Mouse (Mus musculus): ENCODE data around the gene Spcs2. TPM values are rescaled to one million over a fixed set of nuclear protein-coding genes. Genes with fewer than 3 reads are reported as not detected.
"Not testable (repeated sequence)": the region's sequence is repeated elsewhere in the genome, so short reads cannot be mapped to it uniquely, and the experiment has no call there.

Spcs2 gene
- polyA plus RNA-seq, 1 experiment from 2014 or later: 193 TPM

- Histone ChIP-seq H3K9me3 (replicated peaks) (no peaks in the 10 kb centered on the region), H3K27ac (replicated peaks) (peak overlapping the region; percentile 87), H3K4me1 (replicated peaks) (peaks cover 61% of the 10 kb centered on the region), H3K27me3 (no peaks in the 10 kb centered on the region), H3K4me3 (replicated peaks) (peak overlapping the region; percentile 22), H3K9ac (peak overlapping the region; percentile 57), H3K4me2 (peak overlapping the region; percentile 62), H3K36me3 (replicated peaks) (peaks cover 25% of the 10 kb centered on the region)
- peak; percentile 66 for ATAC-seq (ENCODE audit: insufficient read depth)
- WGBS (ENCODE audit: insufficient replicate concordance): 28% methylated on average over 5 of the region's 5 CpGs
These were observed 40.8 kb downstream of the Spcs2 start for GRCm38 (mm10) chr7:99822426-99822825.

GRCm38 (mm10) chr7:99821953-99822352, 41.3 kb downstream of the Spcs2 start:
- H3K27me3 ChIP-seq: no peaks in the 10 kb centered on the region
- ATAC-seq (ENCODE audit: insufficient read depth): peak; percentile 63
- WGBS (ENCODE audit: insufficient replicate concordance): 51% methylated on average over 2 of the region's 2 CpGs
- H3K27ac ChIP-seq (replicated peaks): peak overlapping the region; percentile 87
- peak overlapping the region; percentile 22 for H3K4me3 ChIP-seq (replicated peaks)
- H3K9ac ChIP-seq: peak overlapping the region; percentile 57; the same call in 1 of the 2 replicates
- peaks cover 29% of the 10 kb centered on the region for H3K36me3 ChIP-seq (replicated peaks)
- H3K4me1 ChIP-seq (replicated peaks): peaks cover 61% of the 10 kb centered on the region
- H3K4me2 ChIP-seq: peak overlapping the region; percentile 62
- no peaks in the 10 kb centered on the region for H3K9me3 ChIP-seq (replicated peaks)

DNA sequence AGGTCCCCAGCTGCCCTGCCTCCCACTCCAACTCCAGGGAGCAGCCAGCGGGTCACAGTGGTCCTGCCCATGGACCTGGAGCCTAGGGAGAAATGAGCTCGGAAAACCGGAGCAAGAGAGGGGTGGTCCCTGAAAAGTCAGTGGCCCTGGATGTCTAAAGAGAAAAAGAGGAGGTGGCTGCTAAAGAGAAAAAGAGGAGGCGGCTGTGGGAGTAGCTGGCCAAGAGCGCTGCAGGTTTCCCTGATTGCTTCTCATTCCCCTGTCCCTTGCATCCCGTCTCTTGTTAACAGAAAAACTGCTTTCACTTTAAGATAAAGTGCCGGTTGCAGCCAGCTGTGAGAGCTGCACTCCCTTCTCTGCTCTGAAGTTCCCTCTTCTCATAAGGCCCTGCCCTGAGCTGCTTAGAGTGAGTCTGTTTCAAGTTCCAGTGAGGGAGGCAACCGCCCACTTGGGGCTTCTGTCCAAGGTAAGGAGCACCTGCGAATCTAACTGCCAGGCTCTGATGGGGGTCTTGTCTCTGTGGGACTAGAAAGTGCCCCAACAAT, 45.0 kb downstream of the Spcs2 start:
- Histone ChIP-seq H3K27ac (replicated peaks) (peak overlapping the region; percentile 53; the same call in 1 of the 2 replicates), H3K4me1 (replicated peaks) (peaks cover 26% of the 10 kb centered on the region), H3K4me2 (peak overlapping the region; percentile 42), H3K36me3 (replicated peaks) (peaks cover 51% of the 10 kb centered on the region)
- H3K27me3 ChIP-seq; H3K9me3 ChIP-seq (replicated peaks); H3K4me3 ChIP-seq (replicated peaks); H3K9ac ChIP-seq; ATAC-seq (ENCODE audit: insufficient read depth): not testable (repeated sequence)
- 22% methylated on average over 9 of the region's 9 CpGs for WGBS (ENCODE audit: insufficient replicate concordance)

DNA sequence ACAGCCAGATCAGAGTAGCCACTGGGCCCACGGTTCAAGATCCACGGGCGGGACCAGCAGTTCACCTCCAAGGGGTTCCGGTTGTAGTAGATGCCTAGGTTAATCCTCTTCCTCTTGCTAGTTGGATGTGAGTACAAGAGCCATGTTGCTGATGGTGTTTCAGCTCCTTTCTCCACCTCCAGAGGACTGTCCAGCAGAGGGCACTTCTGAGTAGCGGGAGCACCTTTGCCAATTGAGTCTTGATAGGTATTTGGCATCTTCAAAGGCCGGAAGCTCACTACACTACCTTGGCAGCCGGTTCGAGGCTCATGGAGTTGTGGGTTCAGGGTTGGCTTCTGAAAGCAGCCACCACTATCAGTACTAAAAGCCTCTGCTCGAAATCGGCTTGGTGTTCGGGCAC, 49.9 kb downstream of the Spcs2 start:
- H3K27ac ChIP-seq (replicated peaks): no peak overlapping the region
- no peak overlapping the region for H3K4me2 ChIP-seq
- H3K4me1 ChIP-seq (replicated peaks): peaks cover 14% of the 10 kb centered on the region
- no peaks in the 10 kb centered on the region for H3K27me3 ChIP-seq
- H3K36me3 ChIP-seq (replicated peaks): peaks cover 60% of the 10 kb centered on the region
- H3K4me3 ChIP-seq (replicated peaks): no peak overlapping the region
- H3K9me3 ChIP-seq (replicated peaks): no peaks in the 10 kb centered on the region
- 83% methylated on average over 11 of the region's 11 CpGs for WGBS (ENCODE audit: insufficient replicate concordance)
- no peak for ATAC-seq (ENCODE audit: insufficient read depth)
- H3K9ac ChIP-seq: no peak overlapping the region

DNA sequence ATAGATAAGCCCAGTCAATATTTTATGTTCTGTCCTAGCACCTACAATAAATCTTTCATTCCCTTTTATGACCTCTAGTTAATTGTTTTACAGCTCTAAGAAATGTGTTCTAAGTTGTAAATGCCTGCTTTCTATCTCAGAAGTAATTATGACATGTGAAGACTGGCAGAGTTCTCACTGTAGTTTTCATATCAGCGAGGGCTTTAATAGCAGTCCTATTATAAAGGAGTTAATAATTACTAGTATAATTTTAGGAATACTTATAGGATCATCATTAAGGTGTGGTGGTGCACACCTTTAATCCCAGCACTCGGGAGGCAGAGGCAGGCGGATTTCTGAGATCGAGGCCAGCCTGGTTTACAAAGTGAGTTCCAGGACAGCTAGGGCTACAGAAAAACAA, 51.6 kb downstream of the Spcs2 start:
- Histone ChIP-seq H3K27me3 (no peaks in the 10 kb centered on the region), H3K4me3 (replicated peaks) (no peak overlapping the region), H3K9me3 (replicated peaks) (no peaks in the 10 kb centered on the region), H3K4me1 (replicated peaks) (peaks cover 9% of the 10 kb centered on the region), H3K36me3 (replicated peaks) (peaks cover 53% of the 10 kb centered on the region), H3K9ac (no peak overlapping the region), H3K27ac (replicated peaks) (no peak overlapping the region), H3K4me2 (no peak overlapping the region)
- no peak for ATAC-seq (ENCODE audit: insufficient read depth)
- WGBS (ENCODE audit: insufficient replicate concordance): 90% methylated on average over 4 of the region's 4 CpGs

DNA sequence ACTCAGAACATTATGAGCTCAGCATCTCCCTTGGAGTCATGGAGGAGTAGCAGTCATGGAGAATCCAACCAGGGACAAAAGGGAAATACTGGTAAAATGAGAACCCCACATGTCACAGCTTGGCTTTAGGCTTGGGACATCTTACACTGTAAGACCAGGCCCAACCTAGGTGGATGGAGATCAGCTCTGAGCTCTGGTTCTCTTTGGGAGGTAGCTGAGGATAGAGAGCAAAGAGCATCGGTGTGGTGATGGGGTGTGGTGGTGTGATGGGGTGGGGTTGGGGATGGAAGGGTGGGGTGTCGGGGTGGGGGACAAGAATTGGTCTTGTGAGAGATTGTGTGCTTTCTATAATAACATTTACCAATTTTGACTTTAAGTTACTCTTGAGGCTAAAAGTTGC, 52.4 kb downstream of the Spcs2 start:
- Histone ChIP-seq H3K4me3 (replicated peaks) (no peak overlapping the region), H3K27ac (replicated peaks) (no peak overlapping the region), H3K4me1 (replicated peaks) (peaks cover 9% of the 10 kb centered on the region), H3K4me2 (no peak overlapping the region), H3K27me3 (no peaks in the 10 kb centered on the region), H3K36me3 (replicated peaks) (peaks cover 50% of the 10 kb centered on the region), H3K9ac (no peak overlapping the region), H3K9me3 (replicated peaks) (no peaks in the 10 kb centered on the region)
- no peak for ATAC-seq (ENCODE audit: insufficient read depth)
- WGBS (ENCODE audit: insufficient replicate concordance): 51% methylated on average over 2 of the region's 2 CpGs

DNA sequence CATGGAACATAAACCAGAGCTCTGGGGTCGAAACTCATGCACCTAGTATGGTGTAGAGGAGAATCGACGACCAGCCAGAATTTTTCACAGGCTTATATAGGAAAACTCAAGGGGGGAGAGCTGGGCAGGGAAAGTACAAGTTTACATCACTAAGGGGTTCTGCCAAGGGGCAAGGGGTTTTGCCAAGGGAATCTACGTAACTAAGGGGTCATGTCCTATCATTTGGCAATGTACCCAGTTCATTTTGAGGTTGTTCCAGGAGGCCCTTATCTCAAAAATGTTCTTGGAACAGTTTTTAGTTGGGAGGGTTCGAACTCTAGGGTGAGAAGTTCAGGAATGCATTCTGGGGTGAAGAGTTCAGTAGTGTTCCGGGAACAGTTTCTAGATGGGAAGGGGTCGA, 56.2 kb downstream of the Spcs2 start:
- not testable (repeated sequence) for H3K9me3 ChIP-seq (replicated peaks); H3K27me3 ChIP-seq; H3K9ac ChIP-seq; H3K27ac ChIP-seq (replicated peaks); H3K4me2 ChIP-seq; H3K4me3 ChIP-seq (replicated peaks); ATAC-seq (ENCODE audit: insufficient read depth)
- H3K36me3 ChIP-seq (replicated peaks): peaks cover 19% of the 10 kb centered on the region
- WGBS (ENCODE audit: insufficient replicate concordance): 69% methylated on average over 7 of the region's 7 CpGs
- peaks cover 34% of the 10 kb centered on the region for H3K4me1 ChIP-seq (replicated peaks)

GRCm38 (mm10) chr7:99805340-99805739, 57.9 kb downstream of the Spcs2 start:
- Histone ChIP-seq H3K27me3 (0 out of 2 replicates have a peak, but pooled peaks cover 3% of the 10 kb centered on the region), H3K4me2 (no peak overlapping the region), H3K9me3 (replicated peaks) (no peaks in the 10 kb centered on the region), H3K36me3 (replicated peaks) (peaks cover 5% of the 10 kb centered on the region; the same call in 1 of the 2 replicates), H3K4me1 (replicated peaks) (peaks cover 26% of the 10 kb centered on the region), H3K27ac (replicated peaks) (no peak overlapping the region), H3K9ac (no peak overlapping the region), H3K4me3 (replicated peaks) (no peak overlapping the region)
- ATAC-seq (ENCODE audit: insufficient read depth): no peak
- 45% methylated on average over 1 of the region's 1 CpGs for WGBS (ENCODE audit: insufficient replicate concordance)

DNA sequence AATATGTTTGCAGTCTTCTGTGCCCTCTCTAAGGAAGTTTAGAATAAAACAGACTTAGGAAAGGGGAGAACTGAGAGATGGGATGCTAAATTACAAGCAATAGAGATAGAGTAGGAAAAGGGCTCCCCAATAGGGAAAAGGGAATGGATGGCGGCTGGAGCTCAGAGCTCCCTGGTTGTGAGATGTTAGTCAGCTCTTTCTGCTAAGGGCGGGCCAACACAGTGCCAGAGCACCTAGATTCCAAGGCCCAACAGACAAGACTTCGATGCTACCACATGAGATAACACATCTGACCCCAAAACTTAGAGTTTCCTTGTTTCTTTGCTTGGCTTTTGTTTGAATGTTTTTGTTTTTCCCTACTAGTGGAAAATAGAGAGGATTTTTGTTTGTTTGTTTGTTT, 59.2 kb downstream of the Spcs2 start:
- H3K36me3 ChIP-seq (replicated peaks); H3K27me3 ChIP-seq; H3K9me3 ChIP-seq (replicated peaks): not testable (repeated sequence)
- H3K4me1 ChIP-seq (replicated peaks): peaks cover 36% of the 10 kb centered on the region
- H3K4me2 ChIP-seq: peak overlapping the region; percentile 63
- peak overlapping the region; percentile 91 for H3K27ac ChIP-seq (replicated peaks)
- peak overlapping the region; percentile 26; the same call in 1 of the 2 replicates for H3K9ac ChIP-seq
- peak; percentile 86 for ATAC-seq (ENCODE audit: insufficient read depth)
- peak overlapping the region; percentile 25 for H3K4me3 ChIP-seq (replicated peaks)
- WGBS (ENCODE audit: insufficient replicate concordance): 46% methylated on average over 3 of the region's 3 CpGs

GRCm38 (mm10) chr7:99803535-99803934, 59.7 kb downstream of the Spcs2 start:
- H3K4me1 ChIP-seq (replicated peaks): peaks cover 41% of the 10 kb centered on the region
- H3K36me3 ChIP-seq (replicated peaks): no peaks in the 10 kb centered on the region
- 30% methylated on average over 8 of the region's 8 CpGs for WGBS (ENCODE audit: insufficient replicate concordance)
- ATAC-seq (ENCODE audit: insufficient read depth): peak; percentile 91
- H3K9ac ChIP-seq: peak overlapping the region; percentile 26; the same call in 1 of the 2 replicates
- H3K4me3 ChIP-seq (replicated peaks): peak overlapping the region; percentile 28; the same call in 1 of the 2 replicates
- no peaks in the 10 kb centered on the region for H3K9me3 ChIP-seq (replicated peaks)
- H3K4me2 ChIP-seq: peak overlapping the region; percentile 63
- peak overlapping the region; percentile 91 for H3K27ac ChIP-seq (replicated peaks)
- H3K27me3 ChIP-seq: 0 out of 2 replicates have a peak, but pooled peaks cover 8% of the 10 kb centered on the region

DNA sequence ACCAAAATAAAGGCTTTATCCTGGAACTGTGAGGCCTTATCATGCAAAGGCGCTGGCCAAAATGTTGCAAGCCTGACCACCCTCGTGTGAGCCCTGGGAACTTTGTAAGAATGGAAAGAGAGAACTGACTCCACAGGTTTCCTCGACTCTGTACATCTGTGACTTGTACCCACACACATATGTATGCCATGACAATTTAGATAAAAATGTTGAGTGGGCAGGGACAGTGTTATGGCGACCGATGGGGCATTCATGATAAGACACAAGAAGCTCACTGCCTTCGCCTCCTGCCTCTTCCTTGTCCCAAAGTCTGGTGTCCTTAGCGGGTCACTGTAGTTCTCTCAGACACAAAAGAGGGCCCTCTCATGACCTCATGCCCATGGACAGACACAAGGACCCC, 64.1 kb downstream of the Spcs2 start:
- Histone ChIP-seq H3K9ac (peak overlapping the region; percentile 39; the same call in 1 of the 2 replicates), H3K27me3 (peaks cover 47% of the 10 kb centered on the region), H3K4me1 (replicated peaks) (peaks cover 50% of the 10 kb centered on the region), H3K27ac (replicated peaks) (peak overlapping the region; percentile 77), H3K36me3 (replicated peaks) (no peaks in the 10 kb centered on the region), H3K4me3 (replicated peaks) (no peak overlapping the region), H3K9me3 (replicated peaks) (no peaks in the 10 kb centered on the region), H3K4me2 (peak overlapping the region; percentile 39)
- WGBS (ENCODE audit: insufficient replicate concordance): 39% methylated on average over 7 of the region's 7 CpGs
- ATAC-seq (ENCODE audit: insufficient read depth): peak; percentile 35; the same call in 1 of the 2 replicates

Data from liver, embryonic 15.5 days (tissue).